11 mouse cellular contexts compared by ENCODE assay signal in the genomic region with DNA sequence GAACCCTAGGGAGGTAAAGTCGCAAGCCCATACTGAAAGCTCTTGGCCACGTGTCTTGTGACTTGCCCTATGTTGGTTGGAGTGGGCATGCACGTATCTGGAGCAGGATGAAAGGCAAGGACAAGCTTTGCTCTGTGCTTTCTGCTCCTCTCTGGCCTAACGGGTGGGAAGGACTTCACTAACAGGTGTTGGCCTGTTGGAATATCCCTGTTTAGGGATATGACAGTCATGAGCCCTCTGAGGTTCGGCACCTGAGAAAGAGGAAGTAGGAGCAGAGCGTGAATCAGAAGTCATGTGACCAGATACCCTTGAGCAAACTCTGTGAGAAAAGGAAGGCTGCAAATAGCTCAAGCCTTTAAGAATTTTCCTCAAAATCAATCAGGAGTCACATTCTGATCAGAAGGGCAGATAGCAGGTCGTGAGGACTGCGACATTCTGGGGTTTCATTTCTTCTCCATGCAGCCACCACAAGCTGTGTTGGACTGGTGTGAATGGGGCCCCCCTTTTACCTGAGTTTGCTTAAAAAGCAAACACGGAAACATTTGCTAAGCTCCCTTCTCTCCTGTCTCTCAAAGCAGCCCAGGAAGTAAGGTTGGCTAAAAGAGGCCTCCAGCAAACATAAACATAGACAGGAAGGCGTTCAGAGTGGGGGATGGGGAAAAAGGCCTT.
DNase-seq lines count a peak whose midpoint lies in the region; ATAC-seq and TF ChIP-seq lines count a peak whose summit lies in the region.
"Had no signal": no experiment of that assay in that cellular context is flagged by ENCODE, and none has a peak within 500 bp of the region (broad histone marks: within the 10 kb centered on the region; RNA-seq: fewer than 3 reads in every experiment).

No protein-coding gene starts in this region.

- H3K27ac ChIP-seq in intestine, postnatal 0 days (ENCODE audit: low read depth, low read length), result peak overlapping the region; percentile 21; the same call in 1 of the 2 replicates
- no peak overlapping the region for H3K27ac ChIP-seq in layer of hippocampus, adult 2 months
- no peak overlapping the region for H3K27ac ChIP-seq in midbrain, embryonic 10.5 days (replicated peaks)
- H3K27ac ChIP-seq: heart, adult 2 months had no signal

- TF ChIP-seq CTCF in G1E (IDR thresholded peaks at IDR 0.05; ENCODE audit: low read depth, low read length), result no peak
- TF ChIP-seq CTCF in intestine, postnatal 0 days (IDR thresholded peaks at IDR 0.05; ENCODE audit: low read depth), result no peak
- TF ChIP-seq CTCF in layer of hippocampus, adult 2 months (conservative IDR thresholded peaks at IDR 0.05), result no peak

- H3K4me3 ChIP-seq in G1E (ENCODE audit: low read depth, low read length), result no peak overlapping the region; the same call in 1 of the 2 replicates
- H3K4me3 ChIP-seq in intestine, postnatal 0 days (ENCODE audit: low read depth, low read length), result no peak overlapping the region
- no peak overlapping the region for H3K4me3 ChIP-seq in layer of hippocampus, adult 2 months
- no peak overlapping the region for H3K4me3 ChIP-seq in midbrain, embryonic 10.5 days
- H3K4me3 ChIP-seq: heart, adult 2 months had no signal

- ATAC-seq in G1E (ENCODE audit: extremely low read depth, insufficient number of reproducible peaks, low FRiP score, poor library complexity, severe bottlenecking), result peak; percentile 87
- ATAC-seq in intestine, postnatal 0 days, result peak; percentile 66; the same call in 1 of the 2 replicates
- ATAC-seq: forebrain, embryonic 14.5 days had no signal

- peaks cover 7% of the 10 kb centered on the region for H3K4me1 ChIP-seq in G1E (ENCODE audit: insufficient read depth, low read depth, low read length)
- no peaks in the 10 kb centered on the region for H3K4me1 ChIP-seq in intestine, postnatal 0 days (replicated peaks; ENCODE audit: control insufficient read depth, insufficient read depth, low read length)
- H3K4me1 ChIP-seq in midbrain, embryonic 10.5 days, result peaks cover 4% of the 10 kb centered on the region

- H3K27me3 ChIP-seq in G1E (ENCODE audit: insufficient read depth, low read length), result no peaks in the 10 kb centered on the region
- no peaks in the 10 kb centered on the region for H3K27me3 ChIP-seq in intestine, postnatal 0 days (replicated peaks; ENCODE audit: control insufficient read depth, insufficient read depth, low read length)
- H3K27me3 ChIP-seq in midbrain, embryonic 10.5 days (ENCODE audit: low read depth, poor library complexity, severe bottlenecking), result no peaks in the 10 kb centered on the region

- WGBS in intestine, postnatal 0 days, result 49% methylated on average over 10 of the region's 10 CpGs
- 71% methylated on average over 10 of the region's 10 CpGs for WGBS in midbrain, embryonic 10.5 days

- H3K9me3 ChIP-seq in G1E (replicated peaks), result no peaks in the 10 kb centered on the region
- H3K9me3 ChIP-seq in intestine, postnatal 0 days (ENCODE audit: control insufficient read depth), result no peaks in the 10 kb centered on the region
- H3K9me3 ChIP-seq in midbrain, embryonic 10.5 days (replicated peaks), result no peaks in the 10 kb centered on the region

- peak; percentile 66 to 72 for DNase-seq in B cell, adult 2 months
- peak; percentile 13 for DNase-seq in G1E (ENCODE audit: low spot score)
- DNase-seq in spleen, postnatal 10 days (ENCODE audit: low spot score in 2 of 2), result peak; percentile 12 to 23
- no peak for DNase-seq in layer of hippocampus, adult 2 months (ENCODE audit: low spot score in 2 of 2)
- no peak for DNase-seq in gastrocnemius, adult 18-20 months (ENCODE audit: low spot score)
- DNase-seq in midbrain, embryonic 10.5 days (ENCODE audit: low spot score), result no peak
- no peak for DNase-seq in cerebellum, adult 9-11 months
- DNase-seq: embryo, embryonic 11 days had no signal

- H3K4me2 ChIP-seq in intestine, postnatal 0 days (replicated peaks; ENCODE audit: low read depth), result peak overlapping the region; percentile 35

- H3K36me3 ChIP-seq in G1E (replicated peaks), result no peaks in the 10 kb centered on the region
- H3K36me3 ChIP-seq in intestine, postnatal 0 days (ENCODE audit: control insufficient read depth, insufficient read depth), result no peaks in the 10 kb centered on the region
- H3K36me3 ChIP-seq in midbrain, embryonic 10.5 days, result no peaks in the 10 kb centered on the region

- H3K9ac ChIP-seq in intestine, postnatal 0 days (ENCODE audit: low read depth, low read length), result no peak overlapping the region

Comparison
In these comparisons a context has a peak if more than half of its experiments do, and no peak if none do; other contexts are left out.
1. DNase-seq: peak in B cell, adult 2 months (2 of 2), G1E (single experiment) and spleen, postnatal 10 days (2 of 2); none in layer of hippocampus, adult 2 months (0 of 2), gastrocnemius, adult 18-20 months (single experiment), midbrain, embryonic 10.5 days (single experiment) and cerebellum, adult 9-11 months (single experiment).